Mouse (Mus musculus) neural tube, embryonic 15.5 days (tissue): ENCODE data around the gene 4933402N03Rik. TPM values are rescaled to one million over a fixed set of nuclear protein-coding genes. Genes with fewer than 3 reads are reported as not detected.

Source experiments
- ATAC-seq: fragments of 200-750 bp; cut with Nextera tagmentation; 2 replicates; pipeline ENCODE4 v1.8.0; 2017; ENCODE audit warnings: mild to moderate bottlenecking, moderate TSS enrichment, moderate library complexity; ENCODE audit not compliant: low FRiP score
- H3K27ac ChIP-seq: fragments of 300-500 bp; sonication (generic); replicated peaks from 2 replicates; pipeline ENCODE4 v1.5.1; 2015; ENCODE audit warnings: mild to moderate bottlenecking, inconsistent platforms
- H3K27me3 ChIP-seq: fragments of 300-500 bp; sonication (generic); replicated peaks from 2 replicates; pipeline ENCODE4 v1.6.1; 2015; ENCODE audit warnings: inconsistent platforms
- H3K36me3 ChIP-seq: fragments of 300-500 bp; sonication (generic); 2 replicates; pipeline ENCODE4 v1.6.1; 2015; ENCODE audit warnings: inconsistent platforms
- H3K4me1 ChIP-seq: fragments of 300-500 bp; sonication (generic); 2 replicates; pipeline ENCODE4 v1.6.1; 2015; ENCODE audit warnings: inconsistent platforms
- H3K4me2 ChIP-seq: fragments of 300-500 bp; sonication (generic); 2 replicates; pipeline ENCODE4 v1.6.1; 2015; ENCODE audit warnings: inconsistent platforms, mild to moderate bottlenecking, moderate library complexity
- H3K4me3 ChIP-seq: fragments of 300-500 bp; sonication (generic); replicated peaks from 2 replicates; pipeline ENCODE4 v1.5.1; 2015; ENCODE audit warnings: mild to moderate bottlenecking, inconsistent platforms
- H3K9ac ChIP-seq: fragments of 300-500 bp; sonication (generic); replicated peaks from 2 replicates; pipeline ENCODE4 v1.6.1; 2015; ENCODE audit warnings: mild to moderate bottlenecking, inconsistent platforms
- H3K9me3 ChIP-seq: fragments of 300-500 bp; sonication (generic); replicated peaks from 2 replicates; pipeline ENCODE4 v1.6.1; 2016; ENCODE audit warnings: inconsistent platforms
- WGBS: fragments of 180-500 bp; shearing (Covaris S2); methylation state at CpG from one replicate; pipeline ENCODE4 v1.1.7; 2015; ENCODE audit warnings: mixed read lengths; 5-methylcytosine and 5-hydroxymethylcytosine counted together
- polyA plus RNA-seq: library from polyadenylated mRNA; unstranded; fragments of >200 nt; fragmentation: Nextera tagmentation; extraction: Ambion mirVana; gene quantifications from 2 replicates; pipeline ENCODE4 v1.2.1, GENCODE M21; 2015

The 4933402N03Rik gene
- polyA plus RNA-seq, 1 experiment from 2014 or later: not detected

GRCm38 (mm10) chr7:131122210-131122807 lies 23.8 kb downstream of the 4933402N03Rik start:
- Histone ChIP-seq H3K4me3 (no peak overlapping the region), H3K4me1 (no peaks in the 10 kb centered on the region), H3K4me2 (no peak overlapping the region), H3K9me3 (no peaks in the 10 kb centered on the region), H3K27ac (no peak overlapping the region), H3K36me3 (no peaks in the 10 kb centered on the region), H3K9ac (no peak overlapping the region), H3K27me3 (no peaks in the 10 kb centered on the region)
- 93% methylated on average over 2 of the region's 2 CpGs for WGBS
- no peak for ATAC-seq

GRCm38 (mm10) chr7:131114434-131114833 lies 31.7 kb downstream of the 4933402N03Rik start:
- no peaks in the 10 kb centered on the region for H3K27me3 ChIP-seq
- no peak overlapping the region for H3K4me2 ChIP-seq
- H3K4me1 ChIP-seq: no peaks in the 10 kb centered on the region
- no peak for ATAC-seq
- 72% methylated on average over 2 of the region's 2 CpGs for WGBS
- no peaks in the 10 kb centered on the region for H3K9me3 ChIP-seq
- H3K36me3 ChIP-seq: no peaks in the 10 kb centered on the region
- no peak overlapping the region for H3K27ac ChIP-seq
- H3K9ac ChIP-seq: no peak overlapping the region
- H3K4me3 ChIP-seq: no peak overlapping the region

DNA sequence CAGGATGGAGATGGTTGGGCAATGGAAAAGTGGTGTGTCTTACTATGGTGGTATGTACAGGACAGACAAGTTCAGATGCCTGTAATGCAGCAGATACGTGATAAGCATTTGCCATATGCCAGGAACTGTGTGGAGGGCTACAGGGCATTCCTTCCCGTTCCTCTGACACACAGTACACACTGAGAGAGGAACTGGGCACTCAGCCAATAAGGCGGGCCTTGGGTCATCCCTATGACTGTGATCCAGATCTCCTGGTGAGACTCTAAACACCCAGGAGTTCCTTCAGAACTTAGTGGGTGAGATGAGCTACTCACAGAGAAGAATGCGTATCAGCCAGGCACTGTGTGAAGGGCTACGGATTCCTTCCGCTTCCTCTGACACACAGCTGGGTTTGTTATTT lies 32.4 kb downstream of the 4933402N03Rik start:
- Histone ChIP-seq H3K27ac (no peak overlapping the region), H3K4me3 (no peak overlapping the region), H3K27me3 (no peaks in the 10 kb centered on the region), H3K9me3 (no peaks in the 10 kb centered on the region), H3K4me2 (no peak overlapping the region), H3K4me1 (no peaks in the 10 kb centered on the region), H3K9ac (no peak overlapping the region), H3K36me3 (no peaks in the 10 kb centered on the region)
- ATAC-seq: no peak
- WGBS: 77% methylated on average over 6 of the region's 6 CpGs

DNA sequence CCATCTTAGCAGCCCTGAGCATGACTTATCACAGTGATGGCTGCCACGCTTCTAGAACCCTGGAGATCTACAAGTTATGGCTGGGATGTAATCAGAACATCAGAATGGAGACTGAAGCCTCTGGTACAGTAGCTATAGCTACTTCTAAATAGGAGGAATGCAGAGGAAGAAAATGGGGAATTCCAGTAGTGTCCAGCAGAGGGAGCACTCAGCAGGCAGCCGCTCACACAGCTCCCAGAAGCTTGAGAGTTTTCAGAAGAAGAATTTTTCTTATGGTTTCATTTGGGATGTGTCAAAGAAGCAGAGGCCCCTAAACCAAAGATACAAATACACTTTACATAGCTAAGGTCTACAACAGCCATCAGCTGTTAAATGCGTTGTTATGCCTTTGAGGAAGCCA lies 33.6 kb downstream of the 4933402N03Rik start:
- no peak overlapping the region for H3K9ac ChIP-seq
- no peak overlapping the region for H3K27ac ChIP-seq
- no peaks in the 10 kb centered on the region for H3K9me3 ChIP-seq
- no peak for ATAC-seq
- no peaks in the 10 kb centered on the region for H3K4me1 ChIP-seq
- 32% methylated on average over 3 of the region's 3 CpGs for WGBS
- H3K36me3 ChIP-seq: no peaks in the 10 kb centered on the region
- H3K4me3 ChIP-seq: no peak overlapping the region
- H3K4me2 ChIP-seq: no peak overlapping the region
- H3K27me3 ChIP-seq: no peaks in the 10 kb centered on the region

Other genes starting within 250 kb of the 4933402N03Rik start
- 23.7 and 25.1 TPM in 2 replicates for gene Htra1, start 210.2 kb downstream of the 4933402N03Rik start, polyA plus RNA-seq
- gene Dmbt1, start 114.3 kb downstream of the 4933402N03Rik start, polyA plus RNA-seq: 2.0 TPM in 1 of 2 replicates, not detected in the other
- not detected in 2 replicates for gene 5430419D17Rik, start 28.1 kb upstream of the 4933402N03Rik start, polyA plus RNA-seq
- gene Cuzd1, start 176.0 kb upstream of the 4933402N03Rik start, polyA plus RNA-seq: 0.13 TPM in 1 of 2 replicates, not detected in the other
- gene Fam24b, start 183.2 kb upstream of the 4933402N03Rik start, polyA plus RNA-seq: not detected in 2 replicates
- not detected in 2 replicates for gene Fam24a, start 187.6 kb upstream of the 4933402N03Rik start, polyA plus RNA-seq
- 29.0 and 31.1 TPM in 2 replicates for gene 2310057M21Rik, start 216.4 kb upstream of the 4933402N03Rik start, polyA plus RNA-seq
- gene Pstk, start 224.8 kb upstream of the 4933402N03Rik start, polyA plus RNA-seq: 56.3 and 57.6 TPM in 2 replicates